Mouse (Mus musculus) heart, embryonic 11.5 days (tissue): ENCODE measurements around the gene Ebf3. TPM values are rescaled to one million over a fixed set of nuclear protein-coding genes. Genes with fewer than 3 reads are reported as not detected.

Experiments
- ATAC-seq: fragments of 200-750 bp; cut with Nextera tagmentation; replicated peaks from 2 replicates; pipeline ENCODE4 v1.8.0; 2017; ENCODE audit warnings: moderate library complexity; ENCODE audit not compliant: insufficient number of reproducible peaks, low FRiP score, low TSS enrichment
- H3K27ac ChIP-seq: fragments of 300-500 bp; sonication (generic); 2 replicates; pipeline ENCODE4 v1.5.1; 2014; ENCODE audit warnings: mild to moderate bottlenecking, low read depth, low read length
- H3K27me3 ChIP-seq: fragments of 300-500 bp; sonication (generic); 2 replicates; pipeline ENCODE4 v1.6.1; 2014; ENCODE audit warnings: mild to moderate bottlenecking, low read length, mixed read lengths; ENCODE audit not compliant: control insufficient read depth, insufficient read depth
- H3K36me3 ChIP-seq: fragments of 300-500 bp; sonication (generic); 2 replicates; pipeline ENCODE4 v1.6.1; 2014; ENCODE audit warnings: mild to moderate bottlenecking, low read length, moderate library complexity, mixed read lengths; ENCODE audit not compliant: control insufficient read depth, insufficient read depth
- H3K4me1 ChIP-seq: fragments of 300-500 bp; sonication (generic); 2 replicates; pipeline ENCODE4 v1.6.1; 2014; ENCODE audit warnings: low read length; ENCODE audit not compliant: control insufficient read depth, insufficient read depth
- H3K4me2 ChIP-seq: fragments of 300-500 bp; sonication (generic); 2 replicates; pipeline ENCODE4 v1.6.1; 2014; ENCODE audit warnings: mild to moderate bottlenecking, moderate library complexity
- H3K4me3 ChIP-seq: fragments of 300-500 bp; sonication (generic); 2 replicates; pipeline ENCODE4 v1.5.1; 2014; ENCODE audit warnings: low read depth, low read length
- H3K9ac ChIP-seq: fragments of 300-500 bp; sonication (generic); 2 replicates; pipeline ENCODE4 v1.6.1; 2014; ENCODE audit warnings: mild to moderate bottlenecking, low read depth, low read length, moderate library complexity
- H3K9me3 ChIP-seq: fragments of 300-500 bp; sonication (generic); replicated peaks from 2 replicates; pipeline ENCODE4 v1.6.1; 2016; ENCODE audit warnings: low read length; ENCODE audit not compliant: control insufficient read depth
- WGBS: fragments of 180-500 bp; shearing (Covaris S2); extraction: QIAGEN DNeasy Blood & Tissue Kit; methylation state at CpG from one replicate; pipeline ENCODE4 v1.1.7; 2014; ENCODE audit not compliant: insufficient replicate concordance; 5-methylcytosine and 5-hydroxymethylcytosine counted together
- polyA plus RNA-seq: library from polyadenylated mRNA; unstranded; fragments of >200 nt; fragmentation: Nextera tagmentation; extraction: Ambion mirVana; gene quantifications from 2 replicates; pipeline ENCODE4 v1.2.1, GENCODE M21; 2014

Gene Ebf3
- polyA plus RNA-seq, 1 experiment from 2014 or later, result 1.6 TPM

DNA sequence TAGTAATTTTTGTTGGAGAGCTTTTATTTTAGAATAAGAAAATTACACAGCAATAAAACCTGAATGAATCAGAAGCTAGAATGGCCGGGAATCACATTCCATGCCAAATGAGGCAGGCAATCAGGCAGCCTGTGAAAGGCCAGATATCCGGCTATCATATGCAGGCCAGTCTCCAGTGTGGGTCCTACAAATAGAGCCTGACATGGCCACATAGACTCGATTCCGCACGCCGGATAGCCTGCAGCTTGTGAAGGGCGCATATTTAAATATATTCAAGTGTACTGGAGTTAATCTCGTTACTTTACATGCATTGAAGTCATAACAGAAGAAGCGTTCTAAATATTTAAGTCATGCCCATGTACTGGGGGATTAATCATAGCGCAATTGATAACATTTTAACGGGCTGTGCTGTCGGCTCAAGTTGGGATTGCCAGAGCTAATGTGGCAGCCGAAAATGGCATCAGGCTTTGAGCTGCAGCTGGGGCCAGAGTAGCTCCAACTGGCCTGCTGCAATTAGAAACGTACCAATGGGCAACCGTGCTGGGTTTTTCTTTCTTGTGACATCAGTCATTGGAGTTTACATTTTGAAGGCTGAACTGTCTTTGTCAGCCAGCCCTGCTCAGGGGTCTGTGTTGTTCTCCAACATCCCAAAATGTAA lies 104.4 kb downstream of the Ebf3 start:
- 76% methylated on average over 15 of the region's 15 CpGs for whole genome bisulfite sequencing
- Histone ChIP-seq H3K27ac (no peak overlapping the region), H3K36me3 (no peaks in the 10 kb centered on the region), H3K9me3 (no peaks in the 10 kb centered on the region), H3K9ac (no peak overlapping the region), H3K27me3 (no peaks in the 10 kb centered on the region), H3K4me2 (no peak overlapping the region), H3K4me1 (no peaks in the 10 kb centered on the region), H3K4me3 (no peak overlapping the region)
- ATAC-seq, result no peak

DNA sequence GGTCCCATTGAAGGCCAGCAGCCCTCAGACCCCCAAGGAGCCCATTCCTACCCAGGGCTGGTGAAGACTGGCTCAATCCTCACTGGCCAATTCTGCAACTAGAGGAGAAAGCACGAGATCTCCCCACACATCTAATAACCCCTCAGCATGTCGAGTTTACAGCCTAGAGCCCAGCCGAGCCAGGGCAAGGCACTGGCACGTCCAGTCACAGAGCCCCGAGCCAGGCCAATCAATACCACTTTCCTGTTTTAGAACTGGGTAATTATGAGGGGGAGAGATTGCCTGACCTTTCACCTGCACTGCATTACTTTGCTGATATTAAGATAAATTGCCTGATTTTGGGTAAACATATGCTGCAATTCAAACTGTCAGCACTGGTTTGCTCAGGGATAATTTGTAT lies 105.7 kb downstream of the Ebf3 start:
- Histone ChIP-seq H3K27ac (no peak overlapping the region), H3K9ac (no peak overlapping the region), H3K4me3 (no peak overlapping the region), H3K4me1 (no peaks in the 10 kb centered on the region), H3K36me3 (no peaks in the 10 kb centered on the region), H3K9me3 (no peaks in the 10 kb centered on the region), H3K27me3 (no peaks in the 10 kb centered on the region), H3K4me2 (no peak overlapping the region)
- 61% methylated on average over 5 of the region's 5 CpGs for WGBS
- no peak for ATAC-seq

DNA sequence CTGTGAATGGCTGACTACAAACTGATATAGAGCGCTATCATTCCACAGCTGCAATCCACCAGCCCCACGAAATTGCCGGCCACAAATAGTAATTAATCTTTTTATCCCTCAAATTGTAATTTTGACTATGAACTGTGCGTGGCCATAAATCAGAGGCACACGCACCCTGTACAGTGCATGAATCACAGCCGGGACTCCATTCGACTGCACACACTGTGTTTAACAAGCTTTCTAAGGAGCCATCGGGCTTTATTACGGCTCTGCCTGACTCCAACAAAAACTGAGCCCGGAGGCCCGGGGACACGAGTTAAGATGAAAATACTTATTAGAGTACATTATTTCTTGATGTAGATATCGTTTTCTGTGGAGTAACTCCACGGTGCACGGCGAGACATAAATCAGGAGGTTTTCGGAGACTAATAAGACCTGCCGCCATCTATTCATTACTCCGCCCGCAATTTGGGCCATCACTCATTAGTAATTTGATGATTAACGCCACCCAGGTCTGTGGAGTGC lies 107.4 kb downstream of the Ebf3 start:
- H3K4me2 ChIP-seq, result no peak overlapping the region
- no peaks in the 10 kb centered on the region for H3K4me1 ChIP-seq
- WGBS, result 81% methylated on average over 21 of the region's 21 CpGs
- H3K9me3 ChIP-seq, result no peaks in the 10 kb centered on the region
- no peak overlapping the region for H3K9ac ChIP-seq
- H3K36me3 ChIP-seq, result no peaks in the 10 kb centered on the region
- H3K27me3 ChIP-seq, result no peaks in the 10 kb centered on the region
- no peak overlapping the region for H3K4me3 ChIP-seq
- no peak overlapping the region for H3K27ac ChIP-seq
- ATAC-seq, result no peak

DNA sequence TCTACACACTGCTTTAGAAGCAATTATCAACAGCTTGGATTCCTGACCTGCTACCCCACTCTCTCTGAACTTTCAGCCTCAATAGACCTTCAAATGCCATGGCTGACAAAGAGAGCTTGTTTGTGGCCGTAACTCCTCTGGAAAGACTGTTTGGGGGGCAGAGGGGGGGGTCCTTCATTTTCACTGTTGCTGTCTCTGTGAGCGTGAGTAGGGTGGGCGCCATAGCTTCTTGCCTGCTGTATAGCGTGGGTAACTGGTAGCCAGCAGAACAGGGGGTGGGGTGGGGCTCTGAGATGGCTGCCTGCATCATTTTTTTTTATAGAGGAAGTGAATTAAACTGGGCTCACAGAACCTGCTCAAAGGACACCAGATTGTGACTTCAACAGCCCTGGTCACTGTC lies 114.7 kb downstream of the Ebf3 start:
- H3K9me3 ChIP-seq, result no peaks in the 10 kb centered on the region
- no peaks in the 10 kb centered on the region for H3K27me3 ChIP-seq
- no peak overlapping the region for H3K9ac ChIP-seq
- H3K27ac ChIP-seq, result no peak overlapping the region
- no peak for ATAC-seq
- H3K4me3 ChIP-seq, result no peak overlapping the region
- no peaks in the 10 kb centered on the region for H3K4me1 ChIP-seq
- H3K36me3 ChIP-seq, result no peaks in the 10 kb centered on the region
- WGBS, result 87% methylated on average over 4 of the region's 4 CpGs
- no peak overlapping the region for H3K4me2 ChIP-seq

DNA sequence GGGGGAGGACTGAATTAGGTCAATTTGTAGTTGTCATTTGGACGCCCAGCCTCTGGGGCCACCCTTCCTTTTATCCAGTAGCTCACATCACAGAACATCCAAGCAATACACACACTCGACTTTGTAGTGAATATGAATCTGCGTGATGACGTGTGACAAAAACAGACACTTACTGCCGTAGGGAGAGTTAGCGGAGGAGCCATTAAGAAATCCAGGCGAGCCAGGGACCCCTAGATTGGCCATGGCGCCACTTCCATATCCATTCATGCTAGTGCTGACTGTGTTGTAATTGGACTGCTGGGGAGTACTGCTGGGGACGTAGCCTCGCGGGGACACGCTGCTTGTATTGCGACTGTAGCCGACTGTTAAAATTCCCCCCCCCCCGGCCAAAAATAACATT lies 115.3 kb downstream of the Ebf3 start:
- no peak overlapping the region for H3K4me2 ChIP-seq
- ATAC-seq, result no peak
- H3K9ac ChIP-seq, result no peak overlapping the region
- no peak overlapping the region for H3K27ac ChIP-seq
- no peak overlapping the region for H3K4me3 ChIP-seq
- H3K9me3 ChIP-seq, result no peaks in the 10 kb centered on the region
- WGBS, result 87% methylated on average over 15 of the region's 15 CpGs
- no peaks in the 10 kb centered on the region for H3K27me3 ChIP-seq
- H3K36me3 ChIP-seq, result no peaks in the 10 kb centered on the region
- no peaks in the 10 kb centered on the region for H3K4me1 ChIP-seq

DNA sequence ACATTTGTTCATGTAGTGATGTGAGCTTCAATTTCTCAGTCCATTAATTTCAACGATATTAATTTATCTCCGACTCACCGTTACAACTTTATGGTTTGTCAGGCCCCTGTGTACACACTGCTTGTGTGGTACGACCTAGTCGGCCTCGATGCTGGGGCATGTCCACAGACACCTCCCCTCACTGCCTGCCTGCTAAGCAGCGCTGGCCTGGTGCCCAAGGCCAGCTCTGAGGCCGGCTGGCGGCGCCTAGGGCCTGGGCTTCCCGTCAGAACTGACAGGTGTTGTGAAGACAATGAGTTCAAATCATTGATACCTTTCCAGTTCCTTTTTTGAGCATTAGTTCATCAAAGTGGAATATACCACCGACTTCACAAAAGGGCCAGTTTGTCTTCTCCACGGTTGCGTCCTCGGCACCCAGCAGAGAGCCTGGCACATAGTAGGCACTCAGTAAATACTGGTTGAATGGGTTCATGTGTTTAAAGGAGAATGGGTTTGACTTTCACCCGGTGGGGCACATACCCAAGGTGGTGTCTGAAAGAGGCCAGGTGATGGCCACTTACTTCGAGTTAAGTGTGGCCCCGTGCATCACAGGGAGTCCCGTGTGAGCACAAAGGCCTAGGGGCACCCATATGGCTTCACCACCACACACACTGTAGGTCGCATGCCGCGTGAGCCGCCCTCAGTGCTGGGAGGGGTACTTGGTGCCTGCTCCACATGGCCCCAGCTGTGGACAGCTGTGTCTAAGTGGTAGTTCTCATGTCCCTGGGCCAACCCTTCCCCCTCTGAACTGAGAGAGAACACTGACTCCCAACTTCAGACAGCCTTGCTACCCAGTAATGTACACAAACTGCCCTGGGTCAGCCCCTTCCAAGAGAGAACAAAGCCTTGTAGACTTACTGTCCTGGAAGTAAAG lies 116.9 kb downstream of the Ebf3 start:
- H3K27ac ChIP-seq, result no peak overlapping the region
- H3K27me3 ChIP-seq, result no peaks in the 10 kb centered on the region
- H3K9me3 ChIP-seq, result no peaks in the 10 kb centered on the region
- H3K4me3 ChIP-seq, result no peak overlapping the region
- H3K4me2 ChIP-seq, result no peak overlapping the region
- 78% methylated on average over 23 of the region's 23 CpGs for WGBS
- H3K4me1 ChIP-seq, result no peaks in the 10 kb centered on the region
- H3K36me3 ChIP-seq, result no peaks in the 10 kb centered on the region
- no peak for ATAC-seq
- H3K9ac ChIP-seq, result no peak overlapping the region

DNA sequence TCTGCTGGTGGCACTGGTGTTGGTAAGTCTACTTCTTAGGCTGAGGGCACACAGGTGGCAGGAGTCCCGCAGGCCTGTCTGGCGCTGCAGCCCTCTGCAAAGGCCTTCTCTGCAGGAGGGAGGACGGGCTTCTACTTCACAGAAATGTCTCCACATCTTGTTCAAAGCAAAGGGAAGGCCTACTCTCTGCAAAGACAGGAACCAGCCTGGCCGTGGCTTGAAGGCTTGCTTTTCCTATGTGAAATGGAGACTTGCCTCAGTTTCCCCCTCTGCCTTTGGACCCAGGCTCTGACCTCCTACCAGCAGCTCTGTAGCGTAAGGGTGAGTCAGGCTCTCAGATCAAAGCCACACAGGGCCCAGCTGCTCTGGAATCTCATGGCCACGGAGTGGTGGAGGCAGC lies 117.7 kb downstream of the Ebf3 start:
- H3K27me3 ChIP-seq, result no peaks in the 10 kb centered on the region
- ATAC-seq, result no peak
- no peak overlapping the region for H3K4me2 ChIP-seq
- WGBS, result 72% methylated on average over 6 of the region's 6 CpGs
- H3K4me3 ChIP-seq, result no peak overlapping the region
- no peak overlapping the region for H3K27ac ChIP-seq
- no peaks in the 10 kb centered on the region for H3K36me3 ChIP-seq
- no peak overlapping the region for H3K9ac ChIP-seq
- H3K9me3 ChIP-seq, result no peaks in the 10 kb centered on the region
- H3K4me1 ChIP-seq, result no peaks in the 10 kb centered on the region

DNA sequence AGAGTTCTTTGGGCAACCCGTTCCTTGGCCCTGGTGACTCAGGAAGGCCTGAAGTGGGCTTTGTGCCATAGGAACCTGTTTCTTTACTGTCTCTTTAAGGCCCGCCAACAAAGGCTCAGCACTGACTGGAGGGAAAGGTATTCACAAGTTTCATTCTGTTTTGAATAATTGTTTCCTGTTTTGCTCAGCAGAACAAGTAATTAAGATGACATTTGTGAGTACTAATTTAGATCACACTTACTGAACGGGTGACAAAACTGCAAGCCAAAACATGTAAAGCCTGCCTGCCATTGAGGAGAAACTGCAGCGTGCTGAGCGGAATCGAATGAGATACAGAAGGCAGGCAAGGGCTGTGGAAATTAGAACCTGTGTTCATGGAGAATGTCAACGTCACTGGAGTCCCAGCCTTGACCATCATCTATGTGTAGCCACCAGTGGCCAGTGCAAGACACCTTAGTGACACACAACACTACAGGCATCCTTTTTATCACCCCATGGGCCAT lies 121.4 kb downstream of the Ebf3 start:
- H3K36me3 ChIP-seq, result no peaks in the 10 kb centered on the region
- ATAC-seq, result no peak
- no peak overlapping the region for H3K27ac ChIP-seq
- no peak overlapping the region for H3K4me3 ChIP-seq
- H3K9me3 ChIP-seq, result no peaks in the 10 kb centered on the region
- H3K27me3 ChIP-seq, result no peaks in the 10 kb centered on the region
- 81% methylated on average over 7 of the region's 7 CpGs for WGBS
- no peak overlapping the region for H3K9ac ChIP-seq
- no peaks in the 10 kb centered on the region for H3K4me1 ChIP-seq
- no peak overlapping the region for H3K4me2 ChIP-seq
